Mouse (Mus musculus): Measurements from ENCODE around the gene Naga. TPM values are rescaled to one million over a fixed set of nuclear protein-coding genes. Genes with fewer than 3 reads are reported as not detected.

Gene Naga
- total and polyA plus RNA-seq, 2 experiments from 2014 or later = 33.7 to 47.5 TPM

DNA sequence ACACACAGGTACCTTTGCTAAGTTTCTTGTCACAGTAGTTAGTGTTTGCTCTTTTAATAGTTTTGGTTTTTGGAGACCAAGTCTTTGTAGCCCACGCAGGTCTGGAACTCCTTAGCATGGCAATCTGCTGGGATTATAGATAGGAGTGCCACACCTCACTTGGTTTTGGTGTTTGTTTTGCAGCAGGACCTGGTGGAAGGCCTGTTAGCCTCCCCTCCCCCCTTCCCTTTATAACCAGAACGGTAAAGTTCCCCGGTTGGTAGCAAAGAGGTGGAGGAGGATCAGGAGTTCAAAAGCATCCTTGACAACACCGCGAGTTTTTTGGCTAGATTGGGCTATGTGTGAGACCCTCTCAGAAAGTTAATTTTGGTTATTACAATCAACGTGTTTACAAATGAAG is 6.2 kb upstream of the Naga start:
- no peak for TF ChIP-seq CTCF (IDR thresholded peaks at IDR 0.05; ENCODE audit: low read depth)
- Histone ChIP-seq H3K36me3 (ENCODE audit: insufficient read depth) (peaks cover 22% of the 10 kb centered on the region), H3K9ac (no peak overlapping the region), H3K27me3 (ENCODE audit: insufficient read depth, low read length) (peaks cover 7% of the 10 kb centered on the region; the same call in 1 of the 2 replicates), H3K27ac (ENCODE audit: low read depth, low read length) (no peak overlapping the region), H3K4me3 (ENCODE audit: low read depth, low read length) (no peak overlapping the region), H3K9me3 (ENCODE audit: low read length) (no peaks in the 10 kb centered on the region), H3K4me1 (ENCODE audit: insufficient read depth) (peaks cover 13% of the 10 kb centered on the region), H3K4me2 (ENCODE audit: low read depth) (no peak overlapping the region)
- no peak for DNase-seq
- 95% methylated on average over 6 of the region's 6 CpGs for WGBS
- no peak for ATAC-seq

- H3K9me3 ChIP-seq (ENCODE audit: low read length) = no peaks in the 10 kb centered on the region
- ATAC-seq (no peak), DNase-seq (no peak)
- H3K36me3 ChIP-seq (ENCODE audit: insufficient read depth) = peaks cover 9% of the 10 kb centered on the region
- H3K4me1 ChIP-seq (ENCODE audit: insufficient read depth) = peaks cover 13% of the 10 kb centered on the region
- H3K9ac ChIP-seq = no peak overlapping the region
- H3K27me3 ChIP-seq (ENCODE audit: insufficient read depth, low read length) = peaks cover 7% of the 10 kb centered on the region; the same call in 1 of the 2 replicates
- 89% methylated on average over 27 of the region's 27 CpGs for WGBS
- H3K4me2 ChIP-seq (ENCODE audit: low read depth) = no peak overlapping the region
- no peak overlapping the region for H3K4me3 ChIP-seq (ENCODE audit: low read depth, low read length)
- TF ChIP-seq CTCF (IDR thresholded peaks at IDR 0.05; ENCODE audit: low read depth) = no peak
- H3K27ac ChIP-seq (ENCODE audit: low read depth, low read length) = no peak overlapping the region
These were observed 4.9 kb upstream of the Naga start for GRCm38 (mm10) chr15:82343368-82344287.

- no peaks in the 10 kb centered on the region for H3K36me3 ChIP-seq (ENCODE audit: insufficient read depth)
- TF ChIP-seq CTCF (IDR thresholded peaks at IDR 0.05; ENCODE audit: low read depth) = no peak
- H3K4me1 ChIP-seq (ENCODE audit: insufficient read depth) = peaks cover 18% of the 10 kb centered on the region
- no peak overlapping the region for H3K4me2 ChIP-seq (ENCODE audit: low read depth)
- H3K4me3 ChIP-seq (ENCODE audit: low read depth, low read length) = no peak overlapping the region
- no peaks in the 10 kb centered on the region for H3K9me3 ChIP-seq (ENCODE audit: low read length)
- no peak overlapping the region for H3K27ac ChIP-seq (ENCODE audit: low read depth, low read length)
- 77% methylated on average over 5 of the region's 5 CpGs for WGBS
- no peak for ATAC-seq
- H3K9ac ChIP-seq = no peak overlapping the region
- DNase-seq = no peak
- H3K27me3 ChIP-seq (ENCODE audit: insufficient read depth, low read length) = peaks cover 7% of the 10 kb centered on the region; the same call in 1 of the 2 replicates
These were observed 3.8 kb upstream of the Naga start for GRCm38 (mm10) chr15:82342543-82342935.

DNA sequence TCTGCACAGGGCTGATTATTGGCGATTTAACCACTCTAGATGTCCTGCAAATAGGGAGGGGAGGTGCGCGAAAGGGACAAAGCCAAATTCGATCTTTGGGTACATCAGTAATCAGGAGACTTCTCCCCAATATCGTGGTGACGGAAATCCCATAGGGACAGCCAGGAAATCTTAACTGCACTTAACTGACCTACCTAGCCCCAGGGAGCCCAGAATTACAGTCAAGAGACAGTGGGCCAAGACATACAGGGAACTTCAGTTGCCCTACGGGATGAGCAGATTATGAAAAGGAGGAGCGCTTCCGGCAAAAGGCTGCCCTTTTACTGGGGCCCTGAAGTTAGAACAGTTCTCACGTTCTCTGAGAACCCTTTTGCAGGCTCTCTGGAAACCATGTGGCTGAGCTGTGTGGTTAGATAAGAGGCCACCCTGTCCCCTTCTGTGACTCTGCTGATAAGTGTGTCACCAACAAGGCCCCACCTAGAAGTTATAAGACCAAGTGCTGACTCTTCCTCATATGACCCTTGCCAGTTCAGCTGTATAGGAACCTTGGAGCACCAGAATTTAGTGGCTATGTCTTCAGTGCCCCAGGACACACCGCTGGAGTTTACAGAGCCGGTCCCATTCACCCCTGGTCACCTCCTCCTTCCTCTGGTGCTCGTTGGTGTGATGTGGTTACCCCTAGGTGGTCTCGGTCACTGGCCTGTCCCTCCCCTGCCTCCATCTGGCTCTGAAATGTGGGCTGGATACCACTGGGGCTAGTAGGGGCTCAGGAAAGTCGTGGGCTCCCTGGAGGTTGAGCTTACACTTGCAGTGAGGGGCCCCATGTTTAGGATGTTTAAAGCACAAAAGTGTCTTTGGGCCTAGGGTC is 3.2 kb upstream of the Naga start:
- Histone ChIP-seq H3K9ac (no peak overlapping the region), H3K4me2 (ENCODE audit: low read depth) (0 out of 2 replicates have a peak overlapping the region, but pooled peaks have one; percentile 40), H3K9me3 (ENCODE audit: low read length) (no peaks in the 10 kb centered on the region), H3K36me3 (ENCODE audit: insufficient read depth) (no peaks in the 10 kb centered on the region), H3K27me3 (ENCODE audit: insufficient read depth, low read length) (peaks cover 7% of the 10 kb centered on the region; the same call in 1 of the 2 replicates), H3K4me1 (ENCODE audit: insufficient read depth) (peaks cover 12% of the 10 kb centered on the region), H3K27ac (ENCODE audit: low read depth, low read length) (no peak overlapping the region; the same call in 1 of the 2 replicates), H3K4me3 (ENCODE audit: low read depth, low read length) (no peak overlapping the region)
- ATAC-seq (no peak), DNase-seq (no peak)
- no peak for TF ChIP-seq CTCF (IDR thresholded peaks at IDR 0.05; ENCODE audit: low read depth)
- WGBS = 76% methylated on average over 15 of the region's 15 CpGs

DNA sequence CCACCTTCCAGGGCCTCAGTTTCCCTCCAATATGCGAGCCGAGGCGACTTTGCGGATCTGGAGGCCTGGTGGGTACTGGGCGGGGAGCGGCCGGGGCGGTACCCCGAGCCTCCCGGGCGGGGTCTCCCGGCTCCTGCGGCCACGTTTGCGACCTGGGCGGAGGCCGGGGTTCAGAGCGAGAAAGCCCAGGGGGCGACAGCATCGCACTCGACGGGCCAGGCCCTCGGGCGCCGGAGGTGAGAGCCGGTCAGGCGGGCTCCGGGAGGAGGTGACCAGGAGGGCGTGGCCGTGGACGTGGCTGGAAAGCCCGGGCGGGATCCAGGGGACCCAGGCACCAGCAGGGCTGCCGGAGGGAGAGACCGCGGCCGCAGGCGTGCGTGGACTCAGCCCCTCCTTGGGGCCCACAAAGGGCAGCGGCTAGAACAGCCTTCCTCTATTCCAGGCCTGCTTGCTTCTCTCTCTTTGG is 2.3 kb upstream of the Naga start:
- H3K9me3 ChIP-seq (ENCODE audit: low read length) = no peaks in the 10 kb centered on the region
- H3K4me1 ChIP-seq (ENCODE audit: insufficient read depth) = peaks cover 6% of the 10 kb centered on the region
- no peak overlapping the region for H3K27ac ChIP-seq (ENCODE audit: low read depth, low read length)
- ATAC-seq (no peak), DNase-seq (no peak)
- H3K36me3 ChIP-seq (ENCODE audit: insufficient read depth) = no peaks in the 10 kb centered on the region
- peaks cover 7% of the 10 kb centered on the region; the same call in 1 of the 2 replicates for H3K27me3 ChIP-seq (ENCODE audit: insufficient read depth, low read length)
- TF ChIP-seq CTCF (IDR thresholded peaks at IDR 0.05; ENCODE audit: low read depth) = no peak
- H3K4me2 ChIP-seq (ENCODE audit: low read depth) = peak overlapping the region; percentile 40
- H3K4me3 ChIP-seq (ENCODE audit: low read depth, low read length) = peak overlapping the region; percentile 1; the same call in 1 of the 2 replicates
- 6% methylated on average over 40 of the region's 40 CpGs for WGBS
- H3K9ac ChIP-seq = 0 out of 2 replicates have a peak overlapping the region, but pooled peaks have one; percentile 39

DNA sequence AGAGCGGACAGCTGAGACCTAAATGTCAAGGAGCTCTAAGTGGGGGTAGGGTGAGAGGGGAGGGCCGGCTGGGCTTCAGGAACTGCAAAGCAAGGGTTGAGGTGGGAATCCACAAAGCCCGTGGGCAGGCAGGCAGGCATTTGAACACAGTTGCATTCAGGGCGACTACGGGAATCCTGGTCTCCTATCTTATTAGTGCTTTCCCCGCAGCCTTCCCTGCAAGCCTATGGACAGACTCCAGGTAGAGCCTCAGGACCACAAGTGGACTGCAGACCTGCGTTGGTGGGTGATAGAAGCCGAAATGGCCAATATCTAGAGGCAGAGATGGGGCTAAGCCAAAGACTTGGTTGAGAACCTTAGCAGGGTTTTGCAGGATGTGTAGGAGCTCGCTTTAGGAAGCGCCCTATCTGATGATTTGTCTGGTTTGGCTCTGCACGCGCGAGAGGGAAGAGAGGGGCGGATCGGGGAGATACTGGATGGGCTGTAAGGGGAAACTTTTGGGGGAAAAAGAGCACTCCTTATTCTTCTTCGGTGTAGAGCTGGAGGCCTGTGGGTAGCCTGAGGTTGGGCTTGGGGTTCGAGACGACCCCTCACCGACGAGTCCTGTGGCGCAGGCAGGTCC is 1.8 kb upstream of the Naga start:
- Histone ChIP-seq H3K36me3 (ENCODE audit: insufficient read depth) (0 out of 2 replicates have a peak, but pooled peaks cover 4% of the 10 kb centered on the region), H3K4me2 (ENCODE audit: low read depth) (peak overlapping the region; percentile 40), H3K27me3 (ENCODE audit: insufficient read depth, low read length) (peaks cover 7% of the 10 kb centered on the region; the same call in 1 of the 2 replicates), H3K4me3 (ENCODE audit: low read depth, low read length) (no peak overlapping the region), H3K27ac (ENCODE audit: low read depth, low read length) (no peak overlapping the region), H3K4me1 (ENCODE audit: insufficient read depth) (peaks cover 6% of the 10 kb centered on the region), H3K9ac (0 out of 2 replicates have a peak overlapping the region, but pooled peaks have one; percentile 39), H3K9me3 (ENCODE audit: low read length) (no peaks in the 10 kb centered on the region)
- WGBS = 54% methylated on average over 21 of the region's 21 CpGs
- DNase-seq (no peak), ATAC-seq (no peak)
- no peak for TF ChIP-seq CTCF (IDR thresholded peaks at IDR 0.05; ENCODE audit: low read depth)

Measured in forebrain, postnatal 0 days (tissue).